Mouse (Mus musculus): ENCODE measurements around the gene Klk15. TPM values are rescaled to one million over a fixed set of nuclear protein-coding genes. Genes with fewer than 3 reads are reported as not detected.
"Not testable (repeated sequence)": the region's sequence is repeated elsewhere in the genome, so short reads cannot be mapped to it uniquely, and the experiment has no call there.

Gene Klk15
- polyA plus RNA-seq, 1 experiment from 2014 or later, result not detected

DNA sequence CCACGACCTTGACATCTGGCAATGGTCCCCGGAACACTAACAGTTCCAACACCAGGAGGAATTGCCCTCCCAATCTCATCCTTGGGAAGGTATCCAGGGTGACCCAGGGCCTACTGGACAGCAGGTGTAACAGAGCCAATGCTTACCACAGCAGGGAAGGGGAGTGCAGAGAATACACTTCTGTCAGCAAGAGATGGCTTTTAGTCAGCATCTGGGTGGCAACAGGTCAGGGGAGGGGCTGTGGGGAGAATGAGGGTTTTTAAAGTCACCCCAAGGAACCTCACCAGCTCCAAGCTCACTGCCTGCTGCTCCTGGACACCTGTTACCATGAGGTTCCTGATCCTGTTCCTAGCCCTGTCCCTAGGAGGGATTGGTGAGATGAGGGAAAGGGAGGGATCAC is 16.8 kb downstream of the Klk15 start, which contains the start of gene Klk1b8:
TSS of gene Klk1b8 (plus strand) at position 301 of the 400 bp plus-strand sequence.
- 81% methylated on average over 2 of the region's 2 CpGs for WGBS
- no peak within 1 kb of the TSS for H3K4me2 ChIP-seq (replicated peaks; ENCODE audit: low read depth, low read length)
- no peaks in the 10 kb centered on the region for H3K27me3 ChIP-seq (ENCODE audit: control insufficient read depth, insufficient read depth, low read length)
- H3K36me3 ChIP-seq (ENCODE audit: control insufficient read depth, insufficient read depth, low read length), result no peaks in the 10 kb centered on the region
- no peaks in the 10 kb centered on the region for H3K9me3 ChIP-seq (ENCODE audit: control insufficient read depth, low read length)
- no peak within 1 kb of the TSS for H3K27ac ChIP-seq (ENCODE audit: low read depth, low read length)
- no peak for ATAC-seq (ENCODE audit: low FRiP score, low TSS enrichment)
- H3K4me3 ChIP-seq (ENCODE audit: low read length), result no peak within 1 kb of the TSS
- no peak within 1 kb of the TSS for H3K9ac ChIP-seq (ENCODE audit: low read depth, low read length)
- H3K4me1 ChIP-seq (ENCODE audit: control insufficient read depth, insufficient read depth, low read length), result no peaks in the 10 kb centered on the region

- H3K4me2 ChIP-seq (replicated peaks; ENCODE audit: low read depth, low read length), result no peak overlapping the region
- H3K9me3 ChIP-seq (ENCODE audit: control insufficient read depth, low read length), result no peaks in the 10 kb centered on the region
- no peak overlapping the region for H3K27ac ChIP-seq (ENCODE audit: low read depth, low read length)
- ATAC-seq (ENCODE audit: low FRiP score, low TSS enrichment), result peak; percentile 78
- no peaks in the 10 kb centered on the region for H3K27me3 ChIP-seq (ENCODE audit: control insufficient read depth, insufficient read depth, low read length)
- no peaks in the 10 kb centered on the region for H3K4me1 ChIP-seq (ENCODE audit: control insufficient read depth, insufficient read depth, low read length)
- no peaks in the 10 kb centered on the region for H3K36me3 ChIP-seq (ENCODE audit: control insufficient read depth, insufficient read depth, low read length)
- no peak overlapping the region for H3K4me3 ChIP-seq (ENCODE audit: low read length)
- no peak overlapping the region for H3K9ac ChIP-seq (ENCODE audit: low read depth, low read length)
- 37% methylated on average over 4 of the region's 4 CpGs for WGBS
Observed at GRCm38 (mm10) chr7:43952703-43953102, 19.2 kb downstream of the Klk15 start.

DNA sequence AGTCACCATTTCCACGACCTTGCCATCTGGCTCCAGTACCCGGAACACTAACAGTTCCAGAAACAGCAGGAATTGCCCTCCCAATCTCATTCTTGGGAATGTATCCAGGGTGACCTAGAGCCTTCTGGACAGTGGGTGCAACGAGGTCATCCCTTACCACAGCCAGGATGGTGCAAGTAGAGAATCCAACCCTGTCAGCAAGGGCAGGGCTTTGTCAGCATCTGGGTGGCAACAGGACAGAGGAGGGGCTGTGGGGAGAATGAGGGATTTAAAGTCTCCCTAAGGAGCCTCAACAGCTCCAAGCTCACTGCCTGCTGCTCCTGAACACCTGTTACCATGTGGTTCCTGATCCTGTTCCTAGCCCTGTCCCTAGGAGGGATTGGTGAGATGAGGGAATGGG is 32.9 kb downstream of the Klk15 start, which contains the start of gene Klk1b1:
TSS of gene Klk1b1 (plus strand) at position 301 of the 400 bp plus-strand sequence.
- H3K27me3 ChIP-seq (ENCODE audit: control insufficient read depth, insufficient read depth, low read length), result no peaks in the 10 kb centered on the region
- H3K9me3 ChIP-seq (ENCODE audit: control insufficient read depth, low read length), result no peaks in the 10 kb centered on the region
- H3K4me2 ChIP-seq (replicated peaks; ENCODE audit: low read depth, low read length), result no peak within 1 kb of the TSS
- no peak within 1 kb of the TSS for H3K27ac ChIP-seq (ENCODE audit: low read depth, low read length)
- ATAC-seq (ENCODE audit: low FRiP score, low TSS enrichment), result no peak
- no peaks in the 10 kb centered on the region for H3K36me3 ChIP-seq (ENCODE audit: control insufficient read depth, insufficient read depth, low read length)
- H3K9ac ChIP-seq (ENCODE audit: low read depth, low read length), result no peak within 1 kb of the TSS
- H3K4me1 ChIP-seq (ENCODE audit: control insufficient read depth, insufficient read depth, low read length), result no peaks in the 10 kb centered on the region
- 71% methylated on average over 3 of the region's 3 CpGs for WGBS
- no peak within 1 kb of the TSS for H3K4me3 ChIP-seq (ENCODE audit: low read length)

DNA sequence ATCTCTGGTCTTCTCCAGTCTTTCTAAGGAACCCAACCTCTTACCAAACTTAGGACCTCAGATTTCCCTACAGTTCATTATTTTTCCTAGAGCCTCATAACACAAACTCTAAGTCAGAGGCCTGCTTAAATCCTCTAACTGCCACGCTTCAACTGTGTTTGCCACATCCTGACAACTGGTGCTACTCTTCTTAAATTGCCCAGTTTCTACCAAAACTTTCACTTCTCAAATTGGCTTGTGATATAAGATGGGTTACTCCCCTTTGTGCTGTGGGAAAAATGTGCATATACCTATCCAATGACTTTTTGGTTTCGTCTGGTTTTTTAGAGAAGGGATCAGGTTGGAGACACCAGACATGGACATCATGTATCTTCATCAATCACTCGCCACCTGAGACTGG is 33.5 kb downstream of the Klk15 start:
- WGBS, result 76% methylated on average over 3 of the region's 3 CpGs
- H3K27ac ChIP-seq (ENCODE audit: low read depth, low read length), result no peak overlapping the region

GRCm38 (mm10) chr7:43967612-43968011 is 34.1 kb downstream of the Klk15 start:
- Histone ChIP-seq H3K36me3 (ENCODE audit: control insufficient read depth, insufficient read depth, low read length) (no peaks in the 10 kb centered on the region), H3K9ac (ENCODE audit: low read depth, low read length) (no peak overlapping the region), H3K27me3 (ENCODE audit: control insufficient read depth, insufficient read depth, low read length) (no peaks in the 10 kb centered on the region), H3K4me3 (ENCODE audit: low read length) (no peak overlapping the region), H3K27ac (ENCODE audit: low read depth, low read length) (no peak overlapping the region), H3K4me1 (ENCODE audit: control insufficient read depth, insufficient read depth, low read length) (no peaks in the 10 kb centered on the region), H3K9me3 (ENCODE audit: control insufficient read depth, low read length) (no peaks in the 10 kb centered on the region), H3K4me2 (replicated peaks; ENCODE audit: low read depth, low read length) (no peak overlapping the region)
- WGBS, result 94% methylated on average over 2 of the region's 2 CpGs
- ATAC-seq (ENCODE audit: low FRiP score, low TSS enrichment), result no peak

More for the DNA sequence above, 33.5 kb downstream of the Klk15 start:
- no peak for ATAC-seq (ENCODE audit: low FRiP score, low TSS enrichment)
- Histone ChIP-seq H3K9me3 (ENCODE audit: control insufficient read depth, low read length) (no peaks in the 10 kb centered on the region), H3K4me1 (ENCODE audit: control insufficient read depth, insufficient read depth, low read length) (no peaks in the 10 kb centered on the region), H3K27me3 (ENCODE audit: control insufficient read depth, insufficient read depth, low read length) (no peaks in the 10 kb centered on the region), H3K9ac (ENCODE audit: low read depth, low read length) (no peak overlapping the region), H3K4me3 (ENCODE audit: low read length) (no peak overlapping the region), H3K36me3 (ENCODE audit: control insufficient read depth, insufficient read depth, low read length) (no peaks in the 10 kb centered on the region), H3K4me2 (replicated peaks; ENCODE audit: low read depth, low read length) (no peak overlapping the region)

DNA sequence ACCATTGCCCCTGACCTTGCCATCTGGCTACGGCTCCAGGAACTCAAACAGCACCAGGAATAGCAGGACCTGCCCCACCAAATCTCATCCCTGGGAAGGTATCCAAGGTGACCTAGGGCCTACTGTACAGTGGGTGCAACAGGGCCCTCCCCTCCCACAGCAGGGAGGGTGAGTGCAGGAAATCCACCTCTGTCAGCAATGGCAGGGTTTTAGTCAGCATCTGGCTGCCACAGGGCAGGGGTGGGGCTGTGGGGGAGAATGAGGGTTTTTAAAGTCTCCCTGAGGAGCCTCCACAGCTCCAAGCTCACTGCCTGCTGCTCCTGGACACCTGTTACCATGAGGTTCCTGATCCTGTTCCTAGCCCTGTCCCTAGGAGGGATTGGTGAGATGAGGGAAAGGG is 42.2 kb downstream of the Klk15 start, which contains the start of gene Klk1b9:
TSS of gene Klk1b9 (plus strand) at position 301 of the 400 bp plus-strand sequence.
- not testable (repeated sequence) for H3K9me3 ChIP-seq (ENCODE audit: control insufficient read depth, low read length); ATAC-seq (ENCODE audit: low FRiP score, low TSS enrichment); H3K27me3 ChIP-seq (ENCODE audit: control insufficient read depth, insufficient read depth, low read length); H3K9ac ChIP-seq (ENCODE audit: low read depth, low read length); H3K4me2 ChIP-seq (replicated peaks; ENCODE audit: low read depth, low read length); H3K27ac ChIP-seq (ENCODE audit: low read depth, low read length); H3K4me3 ChIP-seq (ENCODE audit: low read length); H3K4me1 ChIP-seq (ENCODE audit: control insufficient read depth, insufficient read depth, low read length); H3K36me3 ChIP-seq (ENCODE audit: control insufficient read depth, insufficient read depth, low read length)
- 63% methylated on average over 1 of the region's 1 CpGs for WGBS

- no peak overlapping the region for H3K4me2 ChIP-seq (replicated peaks; ENCODE audit: low read depth, low read length)
- no peaks in the 10 kb centered on the region for H3K27me3 ChIP-seq (ENCODE audit: control insufficient read depth, insufficient read depth, low read length)
- no peak overlapping the region for H3K27ac ChIP-seq (ENCODE audit: low read depth, low read length)
- no peak overlapping the region for H3K9ac ChIP-seq (ENCODE audit: low read depth, low read length)
- no peak for ATAC-seq (ENCODE audit: low FRiP score, low TSS enrichment)
- H3K9me3 ChIP-seq (ENCODE audit: control insufficient read depth, low read length), result no peaks in the 10 kb centered on the region
- H3K4me3 ChIP-seq (ENCODE audit: low read length), result no peak overlapping the region
- H3K4me1 ChIP-seq (ENCODE audit: control insufficient read depth, insufficient read depth, low read length), result no peaks in the 10 kb centered on the region
- H3K36me3 ChIP-seq (ENCODE audit: control insufficient read depth, insufficient read depth, low read length), result no peaks in the 10 kb centered on the region
Observed at GRCm38 (mm10) chr7:43985657-43986056, 52.1 kb downstream of the Klk15 start.

Other genes starting within 250 kb of the Klk15 start
- not detected in 2 replicates for gene Klk14, start 243.3 kb upstream of the Klk15 start, polyA plus RNA-seq (2014; fragmentation: Nextera tagmentation; extraction: Ambion mirVana)
- 0.19 and 0.31 TPM in 2 replicates for gene Klk13, start 221.2 kb upstream of the Klk15 start, polyA plus RNA-seq (2014; fragmentation: Nextera tagmentation; extraction: Ambion mirVana)
- gene Klk12, start 164.8 kb upstream of the Klk15 start, polyA plus RNA-seq (2014; fragmentation: Nextera tagmentation; extraction: Ambion mirVana), result not detected in 2 replicates
- 0.27 TPM in 1 of 2 replicates, not detected in the other for gene Klk11, start 159.1 kb upstream of the Klk15 start, polyA plus RNA-seq (2014; fragmentation: Nextera tagmentation; extraction: Ambion mirVana)
- 0.41 and 1.3 TPM in 2 replicates for gene Klk10, start 152.7 kb upstream of the Klk15 start, polyA plus RNA-seq (2014; fragmentation: Nextera tagmentation; extraction: Ambion mirVana)
- 0.26 TPM in 1 of 2 replicates, not detected in the other for gene Klk9, start 141.8 kb upstream of the Klk15 start, polyA plus RNA-seq (2014; fragmentation: Nextera tagmentation; extraction: Ambion mirVana)
- 38.2 and 43.5 TPM in 2 replicates for gene Klk8, start 136.2 kb upstream of the Klk15 start, polyA plus RNA-seq (2014; fragmentation: Nextera tagmentation; extraction: Ambion mirVana)
- 0.13 TPM in 1 of 2 replicates, not detected in the other for gene Klk7, start 122.4 kb upstream of the Klk15 start, polyA plus RNA-seq (2014; fragmentation: Nextera tagmentation; extraction: Ambion mirVana)
- gene Klk6, start 109.2 kb upstream of the Klk15 start, polyA plus RNA-seq (2014; fragmentation: Nextera tagmentation; extraction: Ambion mirVana), result not detected in 2 replicates
- not detected in 2 replicates for gene Klk5, start 91.8 kb upstream of the Klk15 start, polyA plus RNA-seq (2014; fragmentation: Nextera tagmentation; extraction: Ambion mirVana)
- gene Klk4, start 52.6 kb upstream of the Klk15 start, polyA plus RNA-seq (2014; fragmentation: Nextera tagmentation; extraction: Ambion mirVana), result 0.28 TPM in 1 of 2 replicates, not detected in the other
- not detected in 2 replicates for gene Klk1b8, start 16.9 kb downstream of the Klk15 start, polyA plus RNA-seq (2014; fragmentation: Nextera tagmentation; extraction: Ambion mirVana)
- not detected in 2 replicates for gene Klk1b1, start 33.0 kb downstream of the Klk15 start, polyA plus RNA-seq (2014; fragmentation: Nextera tagmentation; extraction: Ambion mirVana)
- gene Klk1b9, start 42.3 kb downstream of the Klk15 start, polyA plus RNA-seq (2014; fragmentation: Nextera tagmentation; extraction: Ambion mirVana), result not detected in 2 replicates
- gene Klk1b11, start 62.1 kb downstream of the Klk15 start, polyA plus RNA-seq (2014; fragmentation: Nextera tagmentation; extraction: Ambion mirVana), result not detected in 2 replicates
- not detected in 2 replicates for gene Klk1b26, start 78.4 kb downstream of the Klk15 start, polyA plus RNA-seq (2014; fragmentation: Nextera tagmentation; extraction: Ambion mirVana)
- gene Klk1b27, start 118.5 kb downstream of the Klk15 start, polyA plus RNA-seq (2014; fragmentation: Nextera tagmentation; extraction: Ambion mirVana), result not detected in 2 replicates
- gene Klk1b21, start 168.6 kb downstream of the Klk15 start, polyA plus RNA-seq (2014; fragmentation: Nextera tagmentation; extraction: Ambion mirVana), result not detected in 2 replicates
- gene Klk1b22, start 178.9 kb downstream of the Klk15 start, polyA plus RNA-seq (2014; fragmentation: Nextera tagmentation; extraction: Ambion mirVana), result not detected in 2 replicates
- gene Klk1b16, start 203.0 kb downstream of the Klk15 start, polyA plus RNA-seq (2014; fragmentation: Nextera tagmentation; extraction: Ambion mirVana), result not detected in 2 replicates

All from kidney, embryonic 14.5 days (tissue).